ENCODE assay signal across 11 mouse cellular contexts in genomic region chr9:45517993-45518705, GRCm38 (mm10).
DNase-seq lines count a peak whose midpoint lies in the region; ATAC-seq lines count a peak whose summit lies in the region.
"Had no signal": no experiment of that assay in that cellular context is flagged by ENCODE, and none has a peak within 500 bp of the region (broad histone marks: within the 10 kb centered on the region; RNA-seq: fewer than 3 reads in every experiment).

No protein-coding gene starts in this region.

- no peaks in the 10 kb centered on the region for H3K9me3 ChIP-seq in heart, embryonic 12.5 days (replicated peaks)
- H3K9me3 ChIP-seq in lung, embryonic 16.5 days (ENCODE audit: control insufficient read depth, low read length) = no peaks in the 10 kb centered on the region

- H3K36me3 ChIP-seq in heart, embryonic 12.5 days = no peaks in the 10 kb centered on the region
- H3K36me3 ChIP-seq in lung, embryonic 16.5 days (ENCODE audit: control insufficient read depth, insufficient read depth, low read length) = no peaks in the 10 kb centered on the region

- H3K27me3 ChIP-seq in heart, embryonic 12.5 days (replicated peaks) = 0 out of 2 replicates have a peak, but pooled peaks cover 2% of the 10 kb centered on the region
- no peaks in the 10 kb centered on the region for H3K27me3 ChIP-seq in lung, embryonic 16.5 days (ENCODE audit: control insufficient read depth, insufficient read depth, low read depth, low read length)

- no peak overlapping the region for H3K9ac ChIP-seq in heart, embryonic 12.5 days
- H3K9ac ChIP-seq in lung, embryonic 16.5 days (ENCODE audit: low read length) = no peak overlapping the region

- H3K4me1 ChIP-seq in heart, embryonic 12.5 days (replicated peaks) = peaks cover 21% of the 10 kb centered on the region
- no peaks in the 10 kb centered on the region; the same call in 1 of the 2 replicates for H3K4me1 ChIP-seq in lung, embryonic 16.5 days (replicated peaks; ENCODE audit: control insufficient read depth, insufficient read depth, low read length)

- 58% methylated on average over 11 of the region's 11 CpGs for WGBS in heart, embryonic 12.5 days
- WGBS in lung, embryonic 16.5 days = 48% methylated on average over 11 of the region's 11 CpGs

- no peak overlapping the region for H3K4me3 ChIP-seq in heart, embryonic 12.5 days
- H3K4me3 ChIP-seq in lung, embryonic 16.5 days (ENCODE audit: low read length) = no peak overlapping the region

- 0 out of 2 replicates have a peak, but pooled peaks have one; percentile 15 for ATAC-seq in heart, embryonic 12.5 days (ENCODE audit: insufficient number of reproducible peaks, low FRiP score)
- ATAC-seq in lung, embryonic 16.5 days (ENCODE audit: low read depth) = peak; percentile 89

- no peak for DNase-seq in heart, adult 18-20 months
- no peak for DNase-seq in lung, postnatal 25 days (ENCODE audit: low spot score)
- DNase-seq in frontal cortex, adult 2 months (ENCODE audit: extremely low spot score in 1 of 2, low spot score in 1 of 2) = peak; percentile 67 to 82
- peak; percentile 62 for DNase-seq in right cerebral cortex, postnatal 25 days
- no peak for DNase-seq in adrenal gland, postnatal 14 days
- DNase-seq in ovary, postnatal 10 days (ENCODE audit: low spot score) = no peak
- DNase-seq: gastrocnemius, postnatal 25 days; kidney, adult 18-20 months; lung, postnatal 14 days had no signal

- peak overlapping the region; percentile 31; the same call in 1 of the 2 replicates for H3K4me2 ChIP-seq in heart, embryonic 12.5 days
- no peak overlapping the region for H3K4me2 ChIP-seq in lung, embryonic 16.5 days (ENCODE audit: low read depth, low read length)

- H3K27ac ChIP-seq in heart, embryonic 12.5 days (ENCODE audit: poor library complexity, severe bottlenecking) = peak overlapping the region; percentile 30; the same call in 1 of the 2 replicates
- H3K27ac ChIP-seq in lung, embryonic 16.5 days (ENCODE audit: low read length) = no peak overlapping the region

Comparison
In these comparisons a context has a peak if more than half of its experiments do, and no peak if none do; other contexts are left out.
1. DNase-seq: peak in frontal cortex, adult 2 months (2 of 2) and right cerebral cortex, postnatal 25 days (single experiment); none in heart, adult 18-20 months (0 of 2), lung, postnatal 25 days (single experiment), adrenal gland, postnatal 14 days (single experiment) and ovary, postnatal 10 days (single experiment).